ENCODE assay signal across 23 mouse cellular contexts in genomic region chr6:82595461-82596090, GRCm38 (mm10).
A peak's percentile ranks its signal among the peaks of the same experiment; 100 is the strongest.
DNase-seq lines count a peak whose midpoint lies in the region; ATAC-seq lines count a peak whose summit lies in the region.
"Had no signal": no experiment of that assay in that cellular context is flagged by ENCODE, and none has a peak within 500 bp of the region (broad histone marks: within the 10 kb centered on the region; RNA-seq: fewer than 3 reads in every experiment).

No protein-coding gene starts in this region.

- H3K27me3 ChIP-seq in forebrain, embryonic 14.5 days (replicated peaks; ENCODE audit: control insufficient read depth, insufficient read depth, low read length) = no peaks in the 10 kb centered on the region
- H3K27me3 ChIP-seq in forebrain, embryonic 10.5 days (ENCODE audit: poor library complexity, severe bottlenecking) = no peaks in the 10 kb centered on the region
- no peaks in the 10 kb centered on the region for H3K27me3 ChIP-seq in hindbrain, embryonic 15.5 days
- no peaks in the 10 kb centered on the region for H3K27me3 ChIP-seq in hindbrain, embryonic 11.5 days (ENCODE audit: control insufficient read depth, insufficient read depth, low read length)
- H3K27me3 ChIP-seq: embryonic facial prominence, embryonic 15.5 days; intestine, embryonic 15.5 days had no signal

- H3K4me2 ChIP-seq in forebrain, embryonic 14.5 days (ENCODE audit: low read length) = no peak overlapping the region
- H3K4me2 ChIP-seq in hindbrain, embryonic 15.5 days = no peak overlapping the region
- no peak overlapping the region for H3K4me2 ChIP-seq in hindbrain, embryonic 11.5 days (replicated peaks; ENCODE audit: low read depth, low read length)
- H3K4me2 ChIP-seq: embryonic facial prominence, embryonic 15.5 days; heart, embryonic 12.5 days; intestine, embryonic 15.5 days had no signal

- no peak overlapping the region for H3K27ac ChIP-seq in forebrain, embryonic 14.5 days (ENCODE audit: low read depth, low read length)
- H3K27ac ChIP-seq in forebrain, embryonic 10.5 days = no peak overlapping the region
- H3K27ac ChIP-seq in hindbrain, embryonic 15.5 days (replicated peaks) = 0 out of 2 replicates have a peak overlapping the region, but pooled peaks have one; percentile 51
- no peak overlapping the region for H3K27ac ChIP-seq in hindbrain, embryonic 11.5 days (ENCODE audit: low read depth, low read length)
- H3K27ac ChIP-seq: embryonic facial prominence, embryonic 15.5 days; intestine, embryonic 15.5 days; left cerebral cortex, adult 2 months had no signal

- no peaks in the 10 kb centered on the region for H3K36me3 ChIP-seq in forebrain, embryonic 14.5 days (ENCODE audit: control insufficient read depth, insufficient read depth, low read length)
- H3K36me3 ChIP-seq in forebrain, embryonic 10.5 days (replicated peaks) = no peaks in the 10 kb centered on the region
- H3K36me3 ChIP-seq in hindbrain, embryonic 15.5 days = no peaks in the 10 kb centered on the region
- H3K36me3 ChIP-seq in hindbrain, embryonic 11.5 days (ENCODE audit: control insufficient read depth, insufficient read depth, low read length) = no peaks in the 10 kb centered on the region
- H3K36me3 ChIP-seq: embryonic facial prominence, embryonic 15.5 days; heart, embryonic 12.5 days; intestine, embryonic 15.5 days had no signal

- ATAC-seq in forebrain, embryonic 14.5 days = no peak
- ATAC-seq in hindbrain, embryonic 15.5 days (ENCODE audit: low FRiP score, low read depth) = 0 out of 2 replicates have a peak, but pooled peaks have one; percentile 42
- no peak for ATAC-seq in hindbrain, embryonic 11.5 days (ENCODE audit: low FRiP score)
- ATAC-seq in activated CD4-positive, CD25-positive, alpha-beta regulatory T cell, adult 4 months = no peak
- ATAC-seq: CD4-positive, CD25-positive, alpha-beta regulatory T cell, adult 4 months; intestine, embryonic 15.5 days had no signal

- no peak overlapping the region for H3K9ac ChIP-seq in forebrain, embryonic 14.5 days (ENCODE audit: low read length)
- no peak overlapping the region for H3K9ac ChIP-seq in hindbrain, embryonic 15.5 days
- no peak overlapping the region for H3K9ac ChIP-seq in hindbrain, embryonic 11.5 days (ENCODE audit: low read depth, low read length)
- H3K9ac ChIP-seq: embryonic facial prominence, embryonic 15.5 days; heart, embryonic 12.5 days; intestine, embryonic 15.5 days had no signal

- peaks cover 4% of the 10 kb centered on the region; the same call in 1 of the 2 replicates for H3K9me3 ChIP-seq in forebrain, embryonic 14.5 days (replicated peaks; ENCODE audit: control insufficient read depth, low read length)
- H3K9me3 ChIP-seq in forebrain, embryonic 10.5 days = no peaks in the 10 kb centered on the region
- H3K9me3 ChIP-seq in hindbrain, embryonic 15.5 days = no peaks in the 10 kb centered on the region
- no peaks in the 10 kb centered on the region for H3K9me3 ChIP-seq in hindbrain, embryonic 11.5 days (ENCODE audit: control insufficient read depth, low read length)
- H3K9me3 ChIP-seq: embryonic facial prominence, embryonic 15.5 days; heart, embryonic 12.5 days; intestine, embryonic 15.5 days had no signal

- WGBS in forebrain, embryonic 14.5 days = 39% methylated on average over 8 of the region's 8 CpGs
- WGBS in forebrain, embryonic 10.5 days = 80% methylated on average over 8 of the region's 8 CpGs
- WGBS in hindbrain, embryonic 15.5 days = 53% methylated on average over 8 of the region's 8 CpGs
- WGBS in hindbrain, embryonic 11.5 days = 84% methylated on average over 8 of the region's 8 CpGs

- peak; percentile 56 for DNase-seq in forebrain, embryonic 14.5 days (ENCODE audit: low spot score)
- DNase-seq in forebrain, embryonic 10.5 days (ENCODE audit: extremely low spot score, low spot score) = no peak
- no peak for DNase-seq in hindbrain, embryonic 11.5 days (ENCODE audit: low spot score)
- DNase-seq in Muller cell, postnatal 12 days (ENCODE audit: inconsistent ontology term) = peak; percentile 40
- DNase-seq in hindlimb bud, embryonic 11.5 days (ENCODE audit: extremely low spot score, low read depth, low spot score) = peak; percentile 8
- DNase-seq in urinary bladder, adult 2 months (ENCODE audit: low spot score) = no peak
- DNase-seq: adrenal gland, postnatal 14 days; cerebellum, adult 11-12 months; cerebellum, postnatal 36 days; heart, postnatal 14 days; kidney, adult 9 months; kidney, postnatal 4 days; layer of hippocampus, adult 9-11 months; left cerebral cortex, postnatal 4 days; lung, adult 2 months; thymus, postnatal 4 days had no signal

- 0 out of 2 replicates have a peak, but pooled peaks cover 2% of the 10 kb centered on the region for H3K4me1 ChIP-seq in forebrain, embryonic 14.5 days (ENCODE audit: control insufficient read depth, insufficient read depth, low read length)
- H3K4me1 ChIP-seq in forebrain, embryonic 10.5 days = no peaks in the 10 kb centered on the region; the same call in 1 of the 2 replicates
- H3K4me1 ChIP-seq in hindbrain, embryonic 15.5 days (replicated peaks) = peaks cover 10% of the 10 kb centered on the region; the same call in 1 of the 2 replicates
- H3K4me1 ChIP-seq in hindbrain, embryonic 11.5 days (replicated peaks; ENCODE audit: control insufficient read depth, insufficient read depth, low read length) = no peaks in the 10 kb centered on the region
- H3K4me1 ChIP-seq: embryonic facial prominence, embryonic 15.5 days; heart, embryonic 12.5 days; intestine, embryonic 15.5 days had no signal

- no peak overlapping the region for H3K4me3 ChIP-seq in forebrain, embryonic 14.5 days (ENCODE audit: low read depth, low read length)
- no peak overlapping the region for H3K4me3 ChIP-seq in forebrain, embryonic 10.5 days
- H3K4me3 ChIP-seq in hindbrain, embryonic 15.5 days = no peak overlapping the region
- no peak overlapping the region for H3K4me3 ChIP-seq in hindbrain, embryonic 11.5 days (ENCODE audit: low read depth, low read length)
- H3K4me3 ChIP-seq: embryonic facial prominence, embryonic 15.5 days; heart, embryonic 12.5 days; intestine, embryonic 15.5 days; left cerebral cortex, adult 2 months had no signal

Comparison
In these comparisons a context has a peak if more than half of its experiments do, and no peak if none do; other contexts are left out.
1. DNase-seq: peak in forebrain, embryonic 14.5 days (single experiment), Muller cell, postnatal 12 days (single experiment) and hindlimb bud, embryonic 11.5 days (single experiment); none in forebrain, embryonic 10.5 days (single experiment), hindbrain, embryonic 11.5 days (single experiment) and urinary bladder, adult 2 months (single experiment).